Mouse (Mus musculus): ENCODE data around the gene Clptm1l. TPM values are rescaled to one million over a fixed set of nuclear protein-coding genes. Genes with fewer than 3 reads are reported as not detected.
A peak's percentile ranks its signal among the peaks of the same experiment; 100 is the strongest.

The Clptm1l gene
- polyA plus RNA-seq, 1 experiment from 2014 or later, result 63.1 TPM

GRCm38 (mm10) chr13:73641296-73641695 is 37.5 kb downstream of the Clptm1l start:
- Histone ChIP-seq H3K4me1 (ENCODE audit: control insufficient read depth, low read depth, low read length) (no peaks in the 10 kb centered on the region), H3K27me3 (ENCODE audit: control insufficient read depth, insufficient read depth, low read depth, low read length) (no peaks in the 10 kb centered on the region), H3K4me3 (ENCODE audit: low read depth, low read length) (no peak overlapping the region), H3K9me3 (replicated peaks; ENCODE audit: control insufficient read depth, low read length) (no peaks in the 10 kb centered on the region), H3K27ac (ENCODE audit: low read length) (no peak overlapping the region), H3K4me2 (ENCODE audit: low read depth, low read length) (no peak overlapping the region), H3K36me3 (ENCODE audit: control insufficient read depth, insufficient read depth) (no peaks in the 10 kb centered on the region), H3K9ac (ENCODE audit: low read depth, low read length) (no peak overlapping the region)
- 73% methylated on average over 4 of the region's 4 CpGs for WGBS (ENCODE audit: insufficient replicate concordance)
- no peak for ATAC-seq (ENCODE audit: low read depth)

- Histone ChIP-seq H3K27ac (ENCODE audit: low read length) (no peak overlapping the region), H3K4me2 (ENCODE audit: low read depth, low read length) (no peak overlapping the region), H3K36me3 (ENCODE audit: control insufficient read depth, insufficient read depth) (no peaks in the 10 kb centered on the region), H3K4me3 (ENCODE audit: low read depth, low read length) (no peak overlapping the region), H3K27me3 (ENCODE audit: control insufficient read depth, insufficient read depth, low read depth, low read length) (no peaks in the 10 kb centered on the region), H3K4me1 (ENCODE audit: control insufficient read depth, low read depth, low read length) (no peaks in the 10 kb centered on the region), H3K9me3 (replicated peaks; ENCODE audit: control insufficient read depth, low read length) (no peaks in the 10 kb centered on the region), H3K9ac (ENCODE audit: low read depth, low read length) (no peak overlapping the region)
- WGBS (ENCODE audit: insufficient replicate concordance), result 33% methylated on average over 6 of the region's 6 CpGs
- peak; percentile 39; the same call in 1 of the 2 replicates for ATAC-seq (ENCODE audit: low read depth)
Observed at GRCm38 (mm10) chr13:73646397-73647087, 42.7 kb downstream of the Clptm1l start.

- H3K4me2 ChIP-seq (ENCODE audit: low read depth, low read length), result no peak overlapping the region
- no peaks in the 10 kb centered on the region for H3K36me3 ChIP-seq (ENCODE audit: control insufficient read depth, insufficient read depth)
- 53% methylated on average over 3 of the region's 3 CpGs for WGBS (ENCODE audit: insufficient replicate concordance)
- H3K9me3 ChIP-seq (replicated peaks; ENCODE audit: control insufficient read depth, low read length), result no peaks in the 10 kb centered on the region
- H3K9ac ChIP-seq (ENCODE audit: low read depth, low read length), result no peak overlapping the region
- H3K27ac ChIP-seq (ENCODE audit: low read length), result no peak overlapping the region
- no peaks in the 10 kb centered on the region for H3K27me3 ChIP-seq (ENCODE audit: control insufficient read depth, insufficient read depth, low read depth, low read length)
- no peaks in the 10 kb centered on the region for H3K4me1 ChIP-seq (ENCODE audit: control insufficient read depth, low read depth, low read length)
- H3K4me3 ChIP-seq (ENCODE audit: low read depth, low read length), result no peak overlapping the region
- no peak for ATAC-seq (ENCODE audit: low read depth)
Observed at GRCm38 (mm10) chr13:73653266-73653665, 49.5 kb downstream of the Clptm1l start.

- Histone ChIP-seq H3K4me3 (ENCODE audit: low read depth, low read length) (no peak overlapping the region), H3K36me3 (ENCODE audit: control insufficient read depth, insufficient read depth) (no peaks in the 10 kb centered on the region), H3K27ac (ENCODE audit: low read length) (no peak overlapping the region), H3K4me2 (ENCODE audit: low read depth, low read length) (no peak overlapping the region), H3K9me3 (replicated peaks; ENCODE audit: control insufficient read depth, low read length) (no peaks in the 10 kb centered on the region), H3K4me1 (ENCODE audit: control insufficient read depth, low read depth, low read length) (no peaks in the 10 kb centered on the region), H3K27me3 (ENCODE audit: control insufficient read depth, insufficient read depth, low read depth, low read length) (no peaks in the 10 kb centered on the region), H3K9ac (ENCODE audit: low read depth, low read length) (no peak overlapping the region)
- 42% methylated on average over 3 of the region's 3 CpGs for WGBS (ENCODE audit: insufficient replicate concordance)
- ATAC-seq (ENCODE audit: low read depth), result no peak
Observed at GRCm38 (mm10) chr13:73654976-73655375, 51.2 kb downstream of the Clptm1l start.

GRCm38 (mm10) chr13:73658953-73659352 is 55.1 kb downstream of the Clptm1l start:
- no peak for ATAC-seq (ENCODE audit: low read depth)
- H3K9me3 ChIP-seq (replicated peaks; ENCODE audit: control insufficient read depth, low read length), result no peaks in the 10 kb centered on the region
- no peaks in the 10 kb centered on the region for H3K36me3 ChIP-seq (ENCODE audit: control insufficient read depth, insufficient read depth)
- H3K27me3 ChIP-seq (ENCODE audit: control insufficient read depth, insufficient read depth, low read depth, low read length), result no peaks in the 10 kb centered on the region
- no peak overlapping the region for H3K9ac ChIP-seq (ENCODE audit: low read depth, low read length)
- no peaks in the 10 kb centered on the region for H3K4me1 ChIP-seq (ENCODE audit: control insufficient read depth, low read depth, low read length)
- H3K27ac ChIP-seq (ENCODE audit: low read length), result no peak overlapping the region
- 21% methylated on average over 2 of the region's 2 CpGs for WGBS (ENCODE audit: insufficient replicate concordance)
- H3K4me3 ChIP-seq (ENCODE audit: low read depth, low read length), result no peak overlapping the region
- H3K4me2 ChIP-seq (ENCODE audit: low read depth, low read length), result no peak overlapping the region

- H3K4me1 ChIP-seq (ENCODE audit: control insufficient read depth, low read depth, low read length), result no peaks in the 10 kb centered on the region
- H3K36me3 ChIP-seq (ENCODE audit: control insufficient read depth, insufficient read depth), result no peaks in the 10 kb centered on the region
- H3K4me3 ChIP-seq (ENCODE audit: low read depth, low read length), result no peak overlapping the region
- WGBS (ENCODE audit: insufficient replicate concordance), result 50% methylated on average over 2 of the region's 2 CpGs
- no peak for ATAC-seq (ENCODE audit: low read depth)
- no peaks in the 10 kb centered on the region for H3K9me3 ChIP-seq (replicated peaks; ENCODE audit: control insufficient read depth, low read length)
- H3K4me2 ChIP-seq (ENCODE audit: low read depth, low read length), result no peak overlapping the region
- no peaks in the 10 kb centered on the region for H3K27me3 ChIP-seq (ENCODE audit: control insufficient read depth, insufficient read depth, low read depth, low read length)
- no peak overlapping the region for H3K27ac ChIP-seq (ENCODE audit: low read length)
- no peak overlapping the region for H3K9ac ChIP-seq (ENCODE audit: low read depth, low read length)
Observed at GRCm38 (mm10) chr13:73660163-73660695, 56.4 kb downstream of the Clptm1l start.

Other genes with a start within 250 kb of the Clptm1l start
- 59.4 and 64.7 TPM in 2 replicates for gene Lpcat1, start 136.8 kb upstream of the Clptm1l start, polyA plus RNA-seq (2015; fragmentation: Nextera tagmentation; extraction: Ambion mirVana)
- gene Slc6a3, start 67.3 kb upstream of the Clptm1l start, polyA plus RNA-seq (2015; fragmentation: Nextera tagmentation; extraction: Ambion mirVana), result 0.63 and 0.67 TPM in 2 replicates
- gene Tert, start 22.9 kb downstream of the Clptm1l start, polyA plus RNA-seq (2015; fragmentation: Nextera tagmentation; extraction: Ambion mirVana), result 1.1 and 2.2 TPM in 2 replicates
- gene Slc6a18, start 74.0 kb downstream of the Clptm1l start, polyA plus RNA-seq (2015; fragmentation: Nextera tagmentation; extraction: Ambion mirVana), result 0.08 TPM in 1 of 2 replicates, not detected in the other
- 1.0 and 1.6 TPM in 2 replicates for gene Slc6a19, start 100.9 kb downstream of the Clptm1l start, polyA plus RNA-seq (2015; fragmentation: Nextera tagmentation; extraction: Ambion mirVana)
- 11.8 and 14.4 TPM in 2 replicates for gene Slc12a7, start 129.1 kb downstream of the Clptm1l start, polyA plus RNA-seq (2015; fragmentation: Nextera tagmentation; extraction: Ambion mirVana)
- gene Nkd2, start 243.6 kb downstream of the Clptm1l start, polyA plus RNA-seq (2015; fragmentation: Nextera tagmentation; extraction: Ambion mirVana), result 0.11 and 0.19 TPM in 2 replicates